Mouse (Mus musculus) olfactory bulb, adult 2 months (tissue): ENCODE results near the gene Cd247.

ENCODE experiments used
- CTCF ChIP-seq: fragments of 200-500 bp; IDR thresholded peaks from 2 replicates; pipeline ENCODE4 v1.5.1; 2012; ENCODE audit warnings: low read depth, mild to moderate bottlenecking, low read length, moderate library complexity; ENCODE audit not compliant: insufficient read depth
- POLR2A ChIP-seq: fragments of 200-500 bp; IDR thresholded peaks from 2 replicates; pipeline ENCODE4 v1.6.1; 2012; ENCODE audit warnings: mild to moderate bottlenecking, low read depth, low read length, moderate library complexity; ENCODE audit not compliant: insufficient read depth

- TF ChIP-seq CTCF (no peak), POLR2A (no peak)
These were observed 86.2 kb downstream of the Cd247 start for GRCm38 (mm10) chr1:165874645-165875044.
